Mouse (Mus musculus) adrenal gland, adult 2 months (tissue): ENCODE measurements around the gene Rnaseh2c. TPM values are rescaled to one million over a fixed set of nuclear protein-coding genes. Genes with fewer than 3 reads are reported as not detected.

ENCODE experiments used
- polyA plus RNA-seq: library from polyadenylated mRNA; depleted of rRNA; stranded (reverse); fragments of >200 nt; gene quantifications from 2 replicates; pipeline ENCODE4 v1.2.3, GENCODE M21; 2012; rRNA removed
- total RNA-seq, 2 experiments: library from RNA; stranded (reverse); gene quantifications; 2 replicates each; pipeline ENCODE4 v1.2.3; 2021

Rnaseh2c gene
- total and polyA plus RNA-seq, 3 experiments, result 99.7 to 147 (median 109) TPM

Other genes with a start within 250 kb of the Rnaseh2c start
- 10 to 100 TPM; 22.5 to 23.7 TPM for gene Eif1ad, start 235.1 kb upstream of the Rnaseh2c start, total RNA-seq
- 22.2 and 27.2 TPM in 2 replicates for gene Eif1ad, start 235.1 kb upstream of the Rnaseh2c start, polyA plus RNA-seq
- 100 to 1,000 TPM; 138 to 155 TPM for gene Banf1, start 234.7 kb upstream of the Rnaseh2c start, total RNA-seq
- gene Banf1, start 234.7 kb upstream of the Rnaseh2c start, polyA plus RNA-seq, result 99.6 and 110 TPM in 2 replicates
- 10 to 100 TPM; 72.2 to 88.9 TPM for gene Sart1, start 213.2 kb upstream of the Rnaseh2c start, total RNA-seq
- gene Sart1, start 213.2 kb upstream of the Rnaseh2c start, polyA plus RNA-seq, result 5.4 and 8.1 TPM in 2 replicates
- gene Tsga10ip, start 199.3 kb upstream of the Rnaseh2c start, total RNA-seq, result not detected
- not detected in 2 replicates for gene Tsga10ip, start 199.3 kb upstream of the Rnaseh2c start, polyA plus RNA-seq
- 100 to 1,000 TPM; 273 to 290 TPM for gene Drap1, start 176.9 kb upstream of the Rnaseh2c start, total RNA-seq
- 127 and 159 TPM in 2 replicates for gene Drap1, start 176.9 kb upstream of the Rnaseh2c start, polyA plus RNA-seq
- gene AI837181, start 176.7 kb upstream of the Rnaseh2c start, total RNA-seq, result 10 to 100 TPM; 48.8 to 53.3 TPM
- 109 and 115 TPM in 2 replicates for gene AI837181, start 176.7 kb upstream of the Rnaseh2c start, polyA plus RNA-seq
- gene Fosl1, start 154.3 kb upstream of the Rnaseh2c start, total RNA-seq, result 1 to 10 TPM in 1 of 2 experiments, not detected in 1; 1.2 TPM
- gene Fosl1, start 154.3 kb upstream of the Rnaseh2c start, polyA plus RNA-seq, result 0.06 and 0.16 TPM in 2 replicates
- 10 to 100 TPM in 1 of 2 experiments, 1 to 10 TPM in 1; 3.5 to 10.5 TPM for gene Ccdc85b, start 144.0 kb upstream of the Rnaseh2c start, total RNA-seq
- 13.5 and 13.9 TPM in 2 replicates for gene Ccdc85b, start 144.0 kb upstream of the Rnaseh2c start, polyA plus RNA-seq
- 10 to 100 TPM; 85.1 to 94.8 TPM for gene Fibp, start 141.3 kb upstream of the Rnaseh2c start, total RNA-seq
- gene Fibp, start 141.3 kb upstream of the Rnaseh2c start, polyA plus RNA-seq, result 89.9 and 95.9 TPM in 2 replicates
- under 1 TPM; 0.75 to 0.79 TPM for gene Ctsw, start 133.4 kb upstream of the Rnaseh2c start, total RNA-seq
- 0.71 and 1.1 TPM in 2 replicates for gene Ctsw, start 133.4 kb upstream of the Rnaseh2c start, polyA plus RNA-seq
- 100 to 1,000 TPM in 1 of 2 experiments, 10 to 100 TPM in 1; 49.7 to 107 TPM for gene Efemp2, start 127.9 kb upstream of the Rnaseh2c start, total RNA-seq
- gene Efemp2, start 127.9 kb upstream of the Rnaseh2c start, polyA plus RNA-seq, result 112 and 116 TPM in 2 replicates
- gene Mus81, start 113.5 kb upstream of the Rnaseh2c start, total RNA-seq, result 10 to 100 TPM; 23.2 to 24.9 TPM
- 39.5 and 45.7 TPM in 2 replicates for gene Mus81, start 113.5 kb upstream of the Rnaseh2c start, polyA plus RNA-seq
- 100 to 1,000 TPM; 732 to 783 TPM for gene Cfl1, start 111.4 kb upstream of the Rnaseh2c start, total RNA-seq
- gene Cfl1, start 111.4 kb upstream of the Rnaseh2c start, polyA plus RNA-seq, result 308 and 311 TPM in 2 replicates
- gene 1700020D05Rik, start 98.1 kb upstream of the Rnaseh2c start, total RNA-seq, result 1 to 10 TPM in 1 of 2 experiments, under 1 TPM in 1; 0.86 to 1.1 TPM
- 1.0 and 1.2 TPM in 2 replicates for gene 1700020D05Rik, start 98.1 kb upstream of the Rnaseh2c start, polyA plus RNA-seq
- 10 to 100 TPM; 12.2 to 14.1 TPM for gene Snx32, start 91.3 kb upstream of the Rnaseh2c start, total RNA-seq
- 13.0 and 15.0 TPM in 2 replicates for gene Snx32, start 91.3 kb upstream of the Rnaseh2c start, polyA plus RNA-seq
- gene Ovol1, start 41.2 kb upstream of the Rnaseh2c start, total RNA-seq, result not detected
- gene Ovol1, start 41.2 kb upstream of the Rnaseh2c start, polyA plus RNA-seq, result not detected in 2 replicates
- gene Ap5b1, start 33.8 kb upstream of the Rnaseh2c start, total RNA-seq, result 1 to 10 TPM; 8.4 to 9.4 TPM
- gene Ap5b1, start 33.8 kb upstream of the Rnaseh2c start, polyA plus RNA-seq, result 12.8 and 16.8 TPM in 2 replicates
- 10 to 100 TPM; 75.5 to 76.9 TPM for gene Kat5, start 8.4 kb downstream of the Rnaseh2c start, total RNA-seq
- gene Kat5, start 8.4 kb downstream of the Rnaseh2c start, polyA plus RNA-seq, result 43.8 and 54.1 TPM in 2 replicates
- 100 to 1,000 TPM in 1 of 2 experiments, 10 to 100 TPM in 1; 89.8 to 149 TPM for gene Rela, start 35.6 kb downstream of the Rnaseh2c start, total RNA-seq
- gene Rela, start 35.6 kb downstream of the Rnaseh2c start, polyA plus RNA-seq, result 163 and 221 TPM in 2 replicates
- 10 to 100 TPM; 39.8 to 62.1 TPM for gene Sipa1, start 61.8 kb downstream of the Rnaseh2c start, total RNA-seq
- gene Sipa1, start 61.8 kb downstream of the Rnaseh2c start, polyA plus RNA-seq, result 165 and 177 TPM in 2 replicates
- 10 to 100 TPM; 42.6 to 44.2 TPM for gene Map3k11, start 86.9 kb downstream of the Rnaseh2c start, total RNA-seq
- 102 and 104 TPM in 2 replicates for gene Map3k11, start 86.9 kb downstream of the Rnaseh2c start, polyA plus RNA-seq
- gene Pcnx3, start 87.0 kb downstream of the Rnaseh2c start, total RNA-seq, result 10 to 100 TPM; 88.9 to 90.8 TPM
- gene Pcnx3, start 87.0 kb downstream of the Rnaseh2c start, polyA plus RNA-seq, result 330 and 358 TPM in 2 replicates
- gene Kcnk7, start 102.5 kb downstream of the Rnaseh2c start, total RNA-seq, result not detected
- gene Kcnk7, start 102.5 kb downstream of the Rnaseh2c start, polyA plus RNA-seq, result not detected in 2 replicates
- 10 to 100 TPM; 30.3 to 31.6 TPM for gene Ehbp1l1, start 124.4 kb downstream of the Rnaseh2c start, total RNA-seq
- 47.6 and 49.2 TPM in 2 replicates for gene Ehbp1l1, start 124.4 kb downstream of the Rnaseh2c start, polyA plus RNA-seq
- 10 to 100 TPM; 58.1 to 68.4 TPM for gene Fam89b, start 127.8 kb downstream of the Rnaseh2c start, total RNA-seq
- gene Fam89b, start 127.8 kb downstream of the Rnaseh2c start, polyA plus RNA-seq, result 443 and 466 TPM in 2 replicates
- 100 to 1,000 TPM; 174 to 246 TPM for gene Ltbp3, start 139.0 kb downstream of the Rnaseh2c start, total RNA-seq
- 737 and 768 TPM in 2 replicates for gene Ltbp3, start 139.0 kb downstream of the Rnaseh2c start, polyA plus RNA-seq
- 100 to 1,000 TPM; 106 to 109 TPM for gene Scyl1, start 169.5 kb downstream of the Rnaseh2c start, total RNA-seq
- 119 and 125 TPM in 2 replicates for gene Scyl1, start 169.5 kb downstream of the Rnaseh2c start, polyA plus RNA-seq